Mouse (Mus musculus) MEL (cell line): Measurements from ENCODE around the gene Zfp827.

Experiments used
- BHLHE40 ChIP-seq: IDR thresholded peaks from 2 replicates; pipeline ENCODE4 v1.6.1; 2012; ENCODE audit warnings: low read depth, mild to moderate bottlenecking, inconsistent platforms, low read length, improper control_type of control experiment, borderline replicate concordance
- GATA1 ChIP-seq: IDR thresholded peaks from 2 replicates; pipeline ENCODE4 v1.6.1; 2011; ENCODE audit warnings: low read depth, low read length, improper control_type of control experiment
- HCFC1 ChIP-seq: IDR thresholded peaks from 2 replicates; pipeline ENCODE4 v1.6.1; 2012; ENCODE audit warnings: low read depth, mild to moderate bottlenecking, inconsistent platforms, low read length, improper control_type of control experiment, moderate library complexity

- TF ChIP-seq BHLHE40 (no peak), GATA1 (no peak), HCFC1 (no peak)
Measured at GRCm38 (mm10) chr8:79222106-79222751, 194.0 kb downstream of the Zfp827 start.
